Mouse (Mus musculus) myocyte (in vitro differentiated cells): Measurements from ENCODE around the gene Gm21083.
"Not testable (repeated sequence)": the region's sequence is repeated elsewhere in the genome, so short reads cannot be mapped to it uniquely, and the experiment has no call there.

Experiments
- POLR2A ChIP-seq: IDR thresholded peaks from one replicate; pipeline ENCODE4 v1.6.1; 2011; ENCODE audit warnings: low read depth, mild to moderate bottlenecking, control low read depth, moderate library complexity; ENCODE audit not compliant: insufficient read length
- POLR2AphosphoS2 ChIP-seq: IDR thresholded peaks from one replicate; pipeline ENCODE4 v1.6.1; 2011; ENCODE audit warnings: low read depth, control low read depth; ENCODE audit not compliant: insufficient read length
- USF1 ChIP-seq: IDR thresholded peaks from one replicate; pipeline ENCODE4 v1.6.1; 2011; ENCODE audit warnings: low read depth, mild to moderate bottlenecking, control low read depth, moderate library complexity

GRCm38 (mm10) chr5:15590635-15591034, 13.5 kb downstream of the Gm21083 start:
- TF ChIP-seq POLR2AphosphoS2, POLR2A, USF1: not testable (repeated sequence)
